Mouse (Mus musculus) midbrain, embryonic 10.5 days (tissue): ENCODE measurements around the gene Drap1. TPM values are rescaled to one million over a fixed set of nuclear protein-coding genes. Genes with fewer than 3 reads are reported as not detected.
A peak's percentile ranks its signal among the peaks of the same experiment; 100 is the strongest.

Source experiments
- DNase-seq: peaks from one replicate; pipeline ENCODE4 v3.0.0-alpha.2; 2017; ENCODE audit warnings: low spot score
- H3K27ac ChIP-seq: fragments of 300-500 bp; sonication (generic); replicated peaks from 2 replicates; pipeline ENCODE4 v1.5.1; 2016; ENCODE audit warnings: mild to moderate bottlenecking
- H3K27me3 ChIP-seq: fragments of 300-500 bp; sonication (generic); 2 replicates; pipeline ENCODE4 v1.6.1; 2016; ENCODE audit warnings: low read depth, mild to moderate bottlenecking; ENCODE audit not compliant: poor library complexity, severe bottlenecking
- H3K36me3 ChIP-seq: fragments of 300-500 bp; sonication (generic); 2 replicates; pipeline ENCODE4 v1.6.1; 2016; ENCODE audit warnings: mild to moderate bottlenecking, moderate library complexity
- H3K4me1 ChIP-seq: fragments of 300-500 bp; sonication (generic); 2 replicates; pipeline ENCODE4 v1.6.1; 2016
- H3K4me3 ChIP-seq: fragments of 300-500 bp; sonication (generic); 2 replicates; pipeline ENCODE4 v1.5.1; 2016; ENCODE audit warnings: mild to moderate bottlenecking, moderate library complexity
- H3K9me3 ChIP-seq: fragments of 300-500 bp; sonication (generic); replicated peaks from 2 replicates; pipeline ENCODE4 v1.6.1; 2016; ENCODE audit warnings: mild to moderate bottlenecking
- WGBS: fragments of 180-500 bp; shearing (Covaris S2); methylation state at CpG from one replicate; pipeline ENCODE4 v1.1.7; 2016; 5-methylcytosine and 5-hydroxymethylcytosine counted together
- polyA plus RNA-seq: library from polyadenylated mRNA; unstranded; fragments of >200 nt; fragmentation: Nextera tagmentation; extraction: Ambion mirVana; gene quantifications from 2 replicates; pipeline ENCODE4 v1.2.1, GENCODE M21; 2016

Drap1 gene
- polyA plus RNA-seq, result 221 and 228 TPM in 2 replicates

DNA sequence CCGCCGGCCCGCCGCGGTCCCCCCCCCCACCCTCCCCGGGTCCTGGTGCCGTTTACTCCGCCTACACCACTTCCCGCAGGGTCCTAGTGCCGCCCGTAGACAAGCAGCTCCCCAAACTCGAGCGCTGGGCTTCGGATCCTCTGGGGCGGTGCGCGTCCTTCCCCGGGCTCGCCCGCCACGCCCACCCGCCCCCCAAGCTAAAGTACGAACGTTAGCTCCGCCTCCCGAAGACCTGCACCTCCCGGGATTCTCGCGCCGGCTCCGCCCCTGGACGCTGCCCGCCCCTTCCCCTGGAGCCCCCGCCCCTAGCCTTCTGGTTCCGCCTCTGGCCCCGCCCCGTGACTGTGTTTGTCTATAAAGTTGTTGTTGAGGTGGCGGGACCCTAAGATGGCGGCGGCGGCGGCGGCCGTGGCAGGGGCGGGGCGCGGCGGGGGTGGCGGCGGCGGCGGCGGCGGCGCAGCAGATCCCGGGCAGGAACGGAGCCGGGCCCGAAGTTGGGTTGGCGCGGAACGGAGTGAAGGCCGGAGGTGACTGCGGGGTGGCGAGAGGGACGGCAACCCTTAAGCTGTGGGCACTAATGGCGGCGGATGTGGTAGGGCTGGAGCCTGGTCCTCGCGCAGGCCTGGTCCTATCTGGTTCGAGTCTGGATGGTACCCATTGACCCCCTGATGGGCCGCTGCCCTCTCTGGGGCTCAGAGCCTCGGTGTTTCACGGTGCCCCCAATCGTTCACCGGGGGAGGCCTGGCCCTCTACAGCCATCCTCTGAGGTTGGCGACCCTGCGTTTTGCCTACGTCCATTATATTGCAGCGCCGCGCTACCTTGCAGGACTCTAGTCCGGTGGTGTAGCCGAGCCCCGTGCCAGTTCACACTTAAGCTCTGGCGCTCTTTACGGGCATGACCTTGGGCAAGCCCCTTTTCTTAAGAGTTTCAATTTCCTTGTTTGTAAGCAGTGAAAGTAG, at the start of gene Drap1, which contains the start of gene AI837181:
Drap1 (minus strand) TSS at position 198 of the 960 bp plus-strand sequence.
AI837181 (plus strand) TSS at position 363 of the 960 bp plus-strand sequence.
- Histone ChIP-seq H3K9me3 (no peaks in the 10 kb centered on the region), H3K4me3 (peak within 1 kb of the TSS; percentile 89), H3K36me3 (peaks cover 55% of the 10 kb centered on the region), H3K27me3 (no peaks in the 10 kb centered on the region), H3K4me1 (peaks cover 39% of the 10 kb centered on the region), H3K27ac (peak within 1 kb of the TSS; percentile 97)
- DNase-seq, result peak; percentile 98
- under 1% methylated on average over 83 of the region's 87 CpGs for WGBS

DNA sequence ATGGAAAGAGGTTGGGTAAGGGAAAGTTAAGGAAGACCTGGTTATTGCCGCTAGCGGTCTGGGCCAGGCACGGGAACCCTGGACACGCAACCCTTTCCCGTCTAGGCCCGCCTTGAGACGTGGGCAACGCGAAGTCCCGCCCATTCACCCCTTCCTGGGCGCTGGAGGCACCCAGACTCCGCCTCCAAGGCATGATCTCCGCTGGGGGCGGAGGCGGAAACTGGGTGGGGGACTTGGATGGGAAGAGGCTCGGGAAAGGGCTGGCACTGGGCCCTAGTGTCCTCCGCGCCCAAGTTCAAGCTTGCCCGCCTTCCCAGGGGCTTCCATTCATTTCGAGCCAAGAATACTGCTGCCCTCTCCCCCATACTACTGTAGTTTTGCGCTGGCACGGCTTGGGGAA, 48.9 kb upstream of the Drap1 start, which contains the start of gene Efemp2:
Efemp2 (plus strand) TSS at position 235 of the 400 bp plus-strand sequence.
- peak within 1 kb of the TSS; percentile 68 for H3K4me3 ChIP-seq
- peaks cover 16% of the 10 kb centered on the region for H3K36me3 ChIP-seq
- peak; percentile 80 for DNase-seq
- 2% methylated on average over 22 of the region's 22 CpGs for WGBS
- peaks cover 10% of the 10 kb centered on the region; the same call in 1 of the 2 replicates for H3K27me3 ChIP-seq
- peaks cover 27% of the 10 kb centered on the region for H3K4me1 ChIP-seq
- no peaks in the 10 kb centered on the region for H3K9me3 ChIP-seq
- peak within 1 kb of the TSS; percentile 90 for H3K27ac ChIP-seq

DNA sequence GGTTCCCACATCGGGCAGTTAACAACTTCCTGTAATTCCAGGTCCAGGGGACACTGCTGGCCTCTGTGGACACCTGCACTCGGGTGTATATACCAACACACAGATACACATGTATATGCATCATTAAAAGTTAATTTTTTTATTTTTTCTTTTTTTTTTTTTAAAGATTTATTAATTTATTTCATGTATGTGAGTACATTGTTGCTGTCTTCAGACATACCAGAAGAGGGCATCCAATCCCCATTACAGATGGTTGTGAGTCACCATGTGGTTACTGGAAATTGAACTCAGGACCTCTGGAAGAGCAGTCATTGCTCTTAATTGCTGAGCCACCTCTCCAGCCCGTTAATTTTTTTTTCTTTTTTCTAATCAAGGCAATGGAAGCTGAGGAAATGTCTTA, 48.1 kb upstream of the Drap1 start:
- no peaks in the 10 kb centered on the region for H3K9me3 ChIP-seq
- 86% methylated on average over 3 of the region's 3 CpGs for WGBS
- no peak overlapping the region for H3K27ac ChIP-seq
- H3K4me3 ChIP-seq, result no peak overlapping the region
- peaks cover 27% of the 10 kb centered on the region for H3K4me1 ChIP-seq
- no peak for DNase-seq
- peaks cover 10% of the 10 kb centered on the region; the same call in 1 of the 2 replicates for H3K27me3 ChIP-seq
- H3K36me3 ChIP-seq, result peaks cover 7% of the 10 kb centered on the region

DNA sequence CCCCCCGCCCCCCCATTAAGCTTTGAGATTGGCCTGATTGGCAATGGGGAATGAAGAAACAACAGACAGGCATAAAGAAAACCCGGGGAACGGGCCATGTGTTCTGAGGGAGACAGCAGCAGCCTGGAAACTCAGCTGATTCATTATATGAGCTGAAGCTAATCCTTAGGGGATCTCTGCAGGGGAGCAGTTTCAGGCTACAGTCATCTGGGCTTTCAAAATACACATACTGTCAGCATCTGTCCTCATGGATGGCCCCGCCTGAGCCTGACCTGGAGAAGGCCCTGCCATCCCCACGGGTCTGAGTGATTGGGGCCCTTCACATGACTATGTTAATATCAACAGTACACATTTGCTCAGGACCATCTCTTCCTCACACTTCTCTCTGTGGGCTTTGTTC, 47.1 kb upstream of the Drap1 start:
- WGBS, result 63% methylated on average over 5 of the region's 5 CpGs
- peaks cover 8% of the 10 kb centered on the region for H3K36me3 ChIP-seq
- peaks cover 10% of the 10 kb centered on the region; the same call in 1 of the 2 replicates for H3K27me3 ChIP-seq
- H3K9me3 ChIP-seq, result no peaks in the 10 kb centered on the region
- H3K4me1 ChIP-seq, result peaks cover 27% of the 10 kb centered on the region
- no peak for DNase-seq
- no peak overlapping the region for H3K4me3 ChIP-seq
- no peak overlapping the region for H3K27ac ChIP-seq

DNA sequence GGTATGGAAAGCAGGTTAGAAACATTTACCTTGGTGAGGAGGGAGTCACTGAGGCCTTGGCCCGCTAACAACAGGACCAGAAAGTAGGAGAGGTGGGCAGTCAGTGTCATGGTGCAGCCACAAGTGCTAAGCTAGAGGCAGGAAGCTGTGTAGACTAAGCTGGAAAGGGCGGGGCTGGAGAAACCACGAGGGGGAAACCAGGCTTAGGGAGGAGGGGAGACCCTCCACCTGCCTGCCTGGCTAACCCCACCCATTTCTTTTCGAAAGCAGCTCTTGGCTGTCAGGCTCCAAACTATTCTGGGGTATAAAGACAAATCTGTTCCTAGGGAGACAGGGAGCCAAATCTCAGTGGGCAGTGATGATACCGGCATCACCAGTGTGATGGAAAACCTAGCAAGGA, 43.6 kb upstream of the Drap1 start, which contains the start of gene Ctsw:
Ctsw (minus strand) TSS at position 134 of the 400 bp plus-strand sequence.
- Histone ChIP-seq H3K4me3 (no peak within 1 kb of the TSS), H3K9me3 (no peaks in the 10 kb centered on the region), H3K36me3 (peaks cover 43% of the 10 kb centered on the region), H3K27ac (no peak within 1 kb of the TSS), H3K27me3 (no peaks in the 10 kb centered on the region), H3K4me1 (peaks cover 10% of the 10 kb centered on the region)
- 54% methylated on average over 5 of the region's 5 CpGs for WGBS
- DNase-seq, result no peak

DNA sequence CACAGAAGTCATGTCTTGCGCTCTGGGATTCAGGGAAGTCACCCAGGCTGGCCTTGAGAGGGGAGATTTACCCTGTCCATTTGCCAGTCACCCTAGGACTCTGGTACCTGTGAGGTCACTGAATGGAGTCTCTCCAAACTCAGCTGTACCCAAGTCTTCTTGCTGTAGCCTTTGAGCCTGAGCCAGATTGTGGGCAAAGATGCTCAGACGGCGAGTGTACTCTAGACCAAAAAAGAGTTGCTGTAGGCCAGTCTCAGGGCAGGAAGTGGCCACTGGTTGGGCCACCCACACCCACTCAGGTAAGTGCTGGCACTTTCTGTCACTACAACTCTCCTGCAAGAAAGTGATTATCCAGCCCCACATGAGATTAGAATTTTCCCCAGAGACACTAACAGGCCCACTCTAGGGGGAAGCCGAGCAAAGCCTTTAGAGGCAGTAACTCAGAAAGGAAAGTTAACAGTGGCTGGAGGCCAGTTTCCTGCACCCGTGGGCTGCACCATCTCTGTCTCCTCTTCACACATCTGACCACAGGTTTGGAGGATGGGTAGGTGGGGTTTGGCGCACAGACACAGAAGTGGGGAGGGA, 42.2 kb upstream of the Drap1 start:
- Histone ChIP-seq H3K27me3 (no peaks in the 10 kb centered on the region), H3K36me3 (peaks cover 57% of the 10 kb centered on the region)

DNA sequence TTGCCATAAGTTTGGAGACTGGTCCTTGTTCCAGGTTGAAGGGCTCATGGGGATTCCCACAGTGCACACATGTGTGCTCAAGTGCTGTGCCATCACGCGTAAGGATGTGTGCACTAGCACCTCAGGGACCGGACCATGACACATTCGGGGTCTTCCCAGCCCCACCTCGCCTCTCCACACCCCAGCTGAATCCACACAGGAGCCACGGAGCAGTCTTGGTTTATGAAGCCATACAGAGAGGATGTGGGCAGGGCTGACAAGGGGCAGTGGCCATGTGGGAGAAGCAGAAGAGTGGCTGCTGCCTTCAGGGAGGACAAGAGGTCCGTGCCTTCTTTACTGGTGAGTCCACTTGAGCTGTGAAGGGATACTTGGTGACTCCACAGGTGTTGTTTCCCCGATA, 40.3 kb upstream of the Drap1 start:
- no peak overlapping the region for H3K27ac ChIP-seq
- H3K27me3 ChIP-seq, result no peaks in the 10 kb centered on the region
- 94% methylated on average over 8 of the region's 8 CpGs for WGBS
- DNase-seq, result no peak
- H3K4me1 ChIP-seq, result peaks cover 22% of the 10 kb centered on the region
- H3K4me3 ChIP-seq, result no peak overlapping the region
- H3K9me3 ChIP-seq, result no peaks in the 10 kb centered on the region
- H3K36me3 ChIP-seq, result peaks cover 58% of the 10 kb centered on the region

More for the DNA sequence above, 42.2 kb upstream of the Drap1 start:
- WGBS, result 90% methylated on average over 6 of the region's 6 CpGs
- H3K9me3 ChIP-seq, result no peaks in the 10 kb centered on the region
- H3K4me1 ChIP-seq, result peaks cover 10% of the 10 kb centered on the region
- DNase-seq, result no peak
- H3K4me3 ChIP-seq, result no peak overlapping the region
- H3K27ac ChIP-seq, result no peak overlapping the region

DNA sequence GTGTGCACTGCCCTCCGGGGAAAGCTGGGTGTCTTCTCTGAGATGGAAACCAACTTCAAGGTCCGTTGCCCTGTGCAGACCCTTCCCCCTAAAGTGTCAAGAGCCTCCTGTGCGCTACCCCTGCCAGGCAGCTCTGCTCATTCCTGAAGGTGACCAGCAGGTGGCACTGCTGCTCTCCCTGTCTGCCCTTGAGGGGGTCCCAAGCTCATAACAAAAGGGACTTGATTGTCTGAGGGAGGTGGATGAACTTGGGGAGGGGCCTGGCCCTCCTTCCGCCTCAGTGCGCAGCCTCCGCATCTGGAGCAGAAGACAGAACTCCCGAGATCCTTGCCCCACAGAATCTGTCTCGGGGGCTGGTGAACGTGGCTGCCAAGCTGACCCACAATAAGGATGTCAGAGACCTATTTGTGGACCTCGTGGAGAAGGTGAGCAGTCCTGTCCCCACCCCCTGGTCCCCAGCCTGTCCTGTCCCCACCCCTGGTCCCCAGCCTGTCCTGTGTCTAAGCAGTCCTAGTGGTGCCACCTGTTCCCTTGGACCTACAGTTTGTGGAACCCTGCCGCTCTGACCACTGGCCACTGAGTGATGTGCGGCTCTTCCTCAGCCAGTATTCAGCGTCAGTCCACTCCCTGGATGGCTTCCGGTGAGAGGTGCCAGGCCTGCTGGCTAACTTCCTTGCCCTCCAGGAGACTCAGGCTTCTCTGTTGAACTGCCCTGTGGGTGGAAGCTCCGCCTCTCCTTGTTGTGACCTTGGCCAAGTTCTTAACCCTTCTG, 39.2 kb upstream of the Drap1 start:
- Histone ChIP-seq H3K4me1 (peaks cover 27% of the 10 kb centered on the region), H3K9me3 (no peaks in the 10 kb centered on the region), H3K4me3 (peak overlapping the region; percentile 35), H3K27me3 (peaks cover 9% of the 10 kb centered on the region), H3K36me3 (peaks cover 58% of the 10 kb centered on the region), H3K27ac (peak overlapping the region; percentile 66)
- DNase-seq, result peak; percentile 78
- WGBS, result 58% methylated on average over 15 of the region's 15 CpGs

DNA sequence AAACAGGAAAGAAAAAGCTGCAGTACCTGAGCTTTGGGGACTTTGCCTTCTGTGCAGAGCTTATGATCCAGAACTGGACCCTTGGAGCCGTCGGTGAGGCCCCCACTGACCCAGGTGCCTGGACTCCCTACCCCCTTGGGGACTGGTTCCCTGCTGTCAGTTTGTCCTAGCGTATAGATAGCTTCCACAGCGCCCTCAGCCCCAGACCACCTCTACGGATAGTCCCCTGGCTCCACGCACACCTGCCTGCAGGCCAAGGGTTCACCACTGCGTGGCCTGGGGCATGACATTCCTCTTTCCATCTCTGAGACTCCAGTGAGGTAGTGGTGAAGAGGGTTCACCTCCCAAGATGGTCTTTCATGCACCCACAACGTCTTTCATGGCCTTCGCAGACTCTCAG, 38.4 kb upstream of the Drap1 start:
- H3K36me3 ChIP-seq, result peaks cover 58% of the 10 kb centered on the region
- no peak overlapping the region for H3K27ac ChIP-seq
- peaks cover 27% of the 10 kb centered on the region for H3K4me1 ChIP-seq
- DNase-seq, result no peak
- no peaks in the 10 kb centered on the region for H3K9me3 ChIP-seq
- peak overlapping the region; percentile 14; the same call in 1 of the 2 replicates for H3K4me3 ChIP-seq
- 90% methylated on average over 9 of the region's 9 CpGs for WGBS
- H3K27me3 ChIP-seq, result peaks cover 17% of the 10 kb centered on the region

DNA sequence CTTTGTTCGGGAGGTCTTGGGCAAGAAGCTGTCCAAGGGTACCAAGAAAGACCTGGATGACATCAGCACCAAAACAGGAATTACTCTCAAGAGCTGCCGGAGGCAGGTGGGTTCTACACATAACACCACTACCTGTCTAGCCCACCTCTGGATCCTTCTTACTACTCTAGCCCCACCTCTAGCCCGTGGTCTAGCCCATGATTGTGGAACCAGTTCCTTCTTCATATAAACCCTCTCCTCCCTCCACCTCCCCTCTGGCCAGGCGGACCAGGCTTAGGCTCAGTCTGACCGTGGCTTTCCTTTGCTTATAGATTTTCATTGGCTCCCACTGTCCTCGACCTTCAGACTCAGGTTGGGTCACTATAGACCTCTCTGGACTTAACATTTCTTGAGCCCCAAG, 36.6 kb upstream of the Drap1 start:
- no peaks in the 10 kb centered on the region for H3K9me3 ChIP-seq
- H3K4me3 ChIP-seq, result peak overlapping the region; percentile 73
- H3K27me3 ChIP-seq, result peaks cover 20% of the 10 kb centered on the region
- no peak for DNase-seq
- WGBS, result 89% methylated on average over 6 of the region's 6 CpGs
- no peak overlapping the region for H3K27ac ChIP-seq
- peaks cover 45% of the 10 kb centered on the region for H3K4me1 ChIP-seq
- peaks cover 45% of the 10 kb centered on the region for H3K36me3 ChIP-seq

DNA sequence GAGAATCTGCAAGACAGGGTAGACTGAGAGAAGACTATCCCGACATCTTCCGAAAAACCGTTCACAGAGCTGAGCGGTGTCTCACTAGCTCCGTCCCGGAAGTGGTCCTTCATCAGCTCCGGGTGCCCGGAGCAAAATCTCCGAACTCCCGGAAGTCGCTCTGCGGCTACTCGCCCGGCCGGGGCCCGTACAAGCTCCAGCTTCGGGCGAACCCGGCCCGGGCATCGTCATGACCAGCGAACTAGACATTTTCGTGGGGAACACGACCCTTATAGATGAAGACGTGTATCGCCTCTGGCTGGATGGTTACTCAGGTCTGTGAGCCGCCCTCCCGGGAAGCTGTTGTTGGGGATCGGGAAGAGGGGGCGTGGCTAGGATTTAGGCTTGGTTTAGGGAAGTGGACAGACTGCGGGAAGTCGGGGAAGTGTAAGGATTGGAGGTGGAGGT, 35.7 kb upstream of the Drap1 start, which contains the start of gene Fibp:
Fibp (plus strand) TSS at position 151 of the 447 bp plus-strand sequence.
- Histone ChIP-seq H3K9me3 (no peaks in the 10 kb centered on the region), H3K36me3 (peaks cover 36% of the 10 kb centered on the region), H3K4me3 (peak within 1 kb of the TSS; percentile 73), H3K27me3 (peaks cover 22% of the 10 kb centered on the region), H3K27ac (peak within 1 kb of the TSS; percentile 83), H3K4me1 (peaks cover 54% of the 10 kb centered on the region)
- DNase-seq, result peak; percentile 93
- WGBS, result under 1% methylated on average over 32 of the region's 32 CpGs

DNA sequence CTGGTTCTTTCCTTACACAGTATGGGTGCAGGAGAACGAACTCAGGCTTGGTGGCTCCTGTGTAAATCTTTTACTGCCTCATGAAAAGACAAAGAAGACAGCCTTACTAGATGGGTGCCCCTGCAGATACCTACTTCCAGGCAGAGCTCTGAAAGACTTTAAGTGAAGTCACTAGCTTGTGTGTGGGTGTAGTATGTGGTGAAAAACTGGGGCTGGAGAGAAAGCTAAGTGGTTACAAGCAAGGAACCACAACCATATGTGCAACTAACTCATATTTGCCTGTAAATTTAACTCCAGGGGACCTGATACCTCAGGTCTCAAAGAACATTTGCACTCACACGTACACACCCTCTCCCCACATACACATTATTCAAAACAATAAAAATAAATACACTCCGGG, 35.1 kb upstream of the Drap1 start:
- no peaks in the 10 kb centered on the region for H3K9me3 ChIP-seq
- H3K27ac ChIP-seq, result peak overlapping the region; percentile 83
- WGBS, result 33% methylated on average over 3 of the region's 3 CpGs
- peaks cover 25% of the 10 kb centered on the region for H3K27me3 ChIP-seq
- DNase-seq, result no peak
- peak overlapping the region; percentile 73 for H3K4me3 ChIP-seq
- peaks cover 35% of the 10 kb centered on the region for H3K36me3 ChIP-seq
- H3K4me1 ChIP-seq, result peaks cover 60% of the 10 kb centered on the region
